Mouse (Mus musculus) kidney, adult 2 months (tissue): Measurements from ENCODE around the gene Nolc1.

Experiments used
- CTCF ChIP-seq: fragments of 200-500 bp; conservative IDR thresholded peaks from 2 replicates; pipeline ENCODE4 v1.5.1; 2011; ENCODE audit warnings: low read depth, mild to moderate bottlenecking, control low read depth, low read length, moderate library complexity, mixed read lengths; ENCODE audit not compliant: insufficient read depth, insufficient read length
- POLR2A ChIP-seq: fragments of 200-500 bp; IDR thresholded peaks from one replicate; pipeline ENCODE4 v1.6.1; 2011; ENCODE audit warnings: low read depth, low read length, control low read depth

- no peak for TF ChIP-seq CTCF
- no peak for TF ChIP-seq POLR2A
Observed at GRCm38 (mm10) chr19:46033911-46034310, 41.8 kb upstream of the Nolc1 start.
